8 mouse cellular contexts compared by ENCODE assay signal in genomic region chr10:128625287-128625894, GRCm38 (mm10). TPM values are rescaled to one million over a fixed set of nuclear protein-coding genes. Genes with fewer than 3 reads are reported as not detected.
DNase-seq lines count a peak whose midpoint lies in the region; ATAC-seq and TF ChIP-seq lines count a peak whose summit lies in the region.

No protein-coding gene starts in this region.

- ATAC-seq in heart, embryonic 11.5 days (replicated peaks; ENCODE audit: insufficient number of reproducible peaks, low FRiP score, low TSS enrichment), result no peak
- ATAC-seq in G1E (ENCODE audit: extremely low read depth, insufficient number of reproducible peaks, low FRiP score, poor library complexity, severe bottlenecking), result peak; percentile 62
- ATAC-seq in forebrain, embryonic 14.5 days, result no peak
- peak; percentile 14; the same call in 1 of the 2 replicates for ATAC-seq in liver, postnatal 0 days

- peak overlapping the region; percentile 91 for H3K9ac ChIP-seq in heart, embryonic 11.5 days (ENCODE audit: low read depth, low read length)
- H3K9ac ChIP-seq in forebrain, embryonic 14.5 days (ENCODE audit: low read length), result peak overlapping the region; percentile 91
- H3K9ac ChIP-seq in liver, postnatal 0 days (replicated peaks), result peak overlapping the region; percentile 82

- no peak for DNase-seq in heart, adult 18-20 months
- peak; percentile 75 for DNase-seq in G1E (ENCODE audit: low spot score)
- DNase-seq in forebrain, embryonic 14.5 days (ENCODE audit: low spot score), result no peak
- DNase-seq in liver, postnatal 0 days, result no peak
- DNase-seq in spleen, postnatal 10 days (ENCODE audit: low spot score in 2 of 2), result no peak
- no peak for DNase-seq in adrenal gland, postnatal 14 days
- DNase-seq in layer of hippocampus, postnatal 14 days (ENCODE audit: low spot score in 2 of 2), result no peak

- no peaks in the 10 kb centered on the region for H3K27me3 ChIP-seq in heart, embryonic 11.5 days (ENCODE audit: control insufficient read depth, insufficient read depth, low read length)
- no peaks in the 10 kb centered on the region for H3K27me3 ChIP-seq in G1E (ENCODE audit: insufficient read depth, low read length)
- H3K27me3 ChIP-seq in forebrain, embryonic 14.5 days (replicated peaks; ENCODE audit: control insufficient read depth, insufficient read depth, low read length), result no peaks in the 10 kb centered on the region
- H3K27me3 ChIP-seq in liver, postnatal 0 days (ENCODE audit: insufficient read depth, low read length), result no peaks in the 10 kb centered on the region

- peak overlapping the region; percentile 71 for H3K4me3 ChIP-seq in heart, embryonic 11.5 days (ENCODE audit: low read depth, low read length)
- peak overlapping the region; percentile 79 for H3K4me3 ChIP-seq in G1E (ENCODE audit: low read depth, low read length)
- H3K4me3 ChIP-seq in forebrain, embryonic 14.5 days (ENCODE audit: low read depth, low read length), result peak overlapping the region; percentile 78
- peak overlapping the region; percentile 81 for H3K4me3 ChIP-seq in liver, postnatal 0 days (ENCODE audit: low read depth, low read length)

- H3K4me2 ChIP-seq in heart, embryonic 11.5 days, result peak overlapping the region; percentile 98
- H3K4me2 ChIP-seq in forebrain, embryonic 14.5 days (ENCODE audit: low read length), result peak overlapping the region; percentile 84
- H3K4me2 ChIP-seq in liver, postnatal 0 days (ENCODE audit: low read depth, low read length), result peak overlapping the region; percentile 88

- WGBS in heart, embryonic 11.5 days (ENCODE audit: insufficient replicate concordance), result 35% methylated on average over 7 of the region's 7 CpGs
- WGBS in forebrain, embryonic 14.5 days, result 52% methylated on average over 7 of the region's 7 CpGs
- WGBS in liver, postnatal 0 days (ENCODE audit: insufficient replicate concordance), result 19% methylated on average over 7 of the region's 7 CpGs

- no peak for TF ChIP-seq EP300 in liver, postnatal 0 days (IDR thresholded peaks at IDR 0.05; ENCODE audit: low read depth)

- peak overlapping the region; percentile 74; the same call in 1 of the 2 replicates for H3K27ac ChIP-seq in heart, embryonic 11.5 days (ENCODE audit: low read depth, low read length)
- H3K27ac ChIP-seq in forebrain, embryonic 14.5 days (ENCODE audit: low read depth, low read length), result no peak overlapping the region
- peak overlapping the region; percentile 66; the same call in 1 of the 2 replicates for H3K27ac ChIP-seq in liver, postnatal 0 days (ENCODE audit: low read depth)

- H3K36me3 ChIP-seq in heart, embryonic 11.5 days (ENCODE audit: control insufficient read depth, insufficient read depth, low read length), result peaks cover 16% of the 10 kb centered on the region
- peaks cover 33% of the 10 kb centered on the region for H3K36me3 ChIP-seq in G1E (replicated peaks)
- H3K36me3 ChIP-seq in forebrain, embryonic 14.5 days (ENCODE audit: control insufficient read depth, insufficient read depth, low read length), result peaks cover 27% of the 10 kb centered on the region
- H3K36me3 ChIP-seq in liver, postnatal 0 days (replicated peaks; ENCODE audit: insufficient read depth, low read length), result peaks cover 12% of the 10 kb centered on the region

- TF ChIP-seq CTCF in G1E (IDR thresholded peaks at IDR 0.05; ENCODE audit: low read depth, low read length), result no peak
- no peak for TF ChIP-seq CTCF in liver, postnatal 0 days (IDR thresholded peaks at IDR 0.05; ENCODE audit: low read depth)

- H3K4me1 ChIP-seq in heart, embryonic 11.5 days (ENCODE audit: control insufficient read depth, insufficient read depth, low read length), result peaks cover 5% of the 10 kb centered on the region
- peaks cover 32% of the 10 kb centered on the region for H3K4me1 ChIP-seq in G1E (ENCODE audit: insufficient read depth, low read depth, low read length)
- peaks cover 8% of the 10 kb centered on the region for H3K4me1 ChIP-seq in forebrain, embryonic 14.5 days (ENCODE audit: control insufficient read depth, insufficient read depth, low read length)
- H3K4me1 ChIP-seq in liver, postnatal 0 days (ENCODE audit: insufficient read depth), result peaks cover 16% of the 10 kb centered on the region

- H3K9me3 ChIP-seq in heart, embryonic 11.5 days (replicated peaks; ENCODE audit: control insufficient read depth, low read length), result no peaks in the 10 kb centered on the region
- H3K9me3 ChIP-seq in G1E (replicated peaks), result no peaks in the 10 kb centered on the region
- no peaks in the 10 kb centered on the region for H3K9me3 ChIP-seq in forebrain, embryonic 14.5 days (replicated peaks; ENCODE audit: control insufficient read depth, low read length)
- no peaks in the 10 kb centered on the region for H3K9me3 ChIP-seq in liver, postnatal 0 days (ENCODE audit: low read length)

RNA-seq across cellular contexts. Expression of gene Rps26, which starts 1.2 kb away (rescaled TPM):
- polyA plus RNA-seq in heart, embryonic 11.5 days (2014; fragmentation: Nextera tagmentation; extraction: Ambion mirVana), result 551 and 604 TPM in 2 replicates
- 100 to 1,000 TPM; 257 to 282 TPM for total RNA-seq in heart, adult 18-20 months (2021)
- 4,124 and 4,641 TPM in 2 replicates for total RNA-seq in G1E (2014; fragmentation: Nextera tagmentation)
- total RNA-seq in G1E (2017), result 1,044 and 1,182 TPM in 2 replicates
- 4,182 and 5,947 TPM in 2 replicates for polyA plus RNA-seq in G1E (2012)
- polyA plus RNA-seq in forebrain, embryonic 14.5 days (2014; fragmentation: Nextera tagmentation; extraction: Ambion mirVana), result 522 and 721 TPM in 2 replicates
- polyA plus RNA-seq in liver, postnatal 0 days (2015; fragmentation: Nextera tagmentation; extraction: Ambion mirVana), result 469 and 517 TPM in 2 replicates
- 748 and 849 TPM in 2 replicates for total RNA-seq in adrenal gland, postnatal 14 days (2021)
- 100 to 1,000 TPM; 329 to 373 TPM for total RNA-seq in layer of hippocampus, postnatal 14 days (2021)

RNA-seq across cellular contexts. Expression of gene Ikzf4, which starts 20.4 kb away (rescaled TPM):
- polyA plus RNA-seq in heart, embryonic 11.5 days (2014; fragmentation: Nextera tagmentation; extraction: Ambion mirVana), result 1.9 and 2.3 TPM in 2 replicates
- 1 to 10 TPM; 1.7 to 1.8 TPM for total RNA-seq in heart, adult 18-20 months (2021)
- total RNA-seq in G1E (2014; fragmentation: Nextera tagmentation), result 11.4 and 11.7 TPM in 2 replicates
- 1.7 and 2.8 TPM in 2 replicates for total RNA-seq in G1E (2017)
- polyA plus RNA-seq in G1E (2012), result 6.7 and 7.0 TPM in 2 replicates
- 6.5 and 9.2 TPM in 2 replicates for polyA plus RNA-seq in forebrain, embryonic 14.5 days (2014; fragmentation: Nextera tagmentation; extraction: Ambion mirVana)
- 0.18 and 0.40 TPM in 2 replicates for polyA plus RNA-seq in liver, postnatal 0 days (2015; fragmentation: Nextera tagmentation; extraction: Ambion mirVana)
- 0.74 and 2.0 TPM in 2 replicates for total RNA-seq in adrenal gland, postnatal 14 days (2021)
- total RNA-seq in layer of hippocampus, postnatal 14 days (2021), result 10 to 100 TPM; 12.9 to 13.7 TPM

RNA-seq across cellular contexts. Expression of gene Erbb3, which starts 35.9 kb away (rescaled TPM):
- polyA plus RNA-seq in heart, embryonic 11.5 days (2014; fragmentation: Nextera tagmentation; extraction: Ambion mirVana), result 5.8 and 9.1 TPM in 2 replicates
- 1 to 10 TPM; 6.4 to 8.6 TPM for total RNA-seq in heart, adult 18-20 months (2021)
- total RNA-seq in G1E (2014; fragmentation: Nextera tagmentation) (2.0 and 2.2 TPM in 2 replicates), G1E (2017) (0.35 and 0.49 TPM in 2 replicates)
- polyA plus RNA-seq in G1E (2012), result 0.15 and 0.17 TPM in 2 replicates
- polyA plus RNA-seq in forebrain, embryonic 14.5 days (2014; fragmentation: Nextera tagmentation; extraction: Ambion mirVana), result 0.17 and 0.40 TPM in 2 replicates
- 7.3 and 7.8 TPM in 2 replicates for polyA plus RNA-seq in liver, postnatal 0 days (2015; fragmentation: Nextera tagmentation; extraction: Ambion mirVana)
- total RNA-seq in adrenal gland, postnatal 14 days (2021), result 4.4 and 9.1 TPM in 2 replicates
- 1 to 10 TPM; 5.6 to 6.5 TPM for total RNA-seq in layer of hippocampus, postnatal 14 days (2021)

RNA-seq across cellular contexts. Expression of gene Suox, which starts 48.5 kb away (rescaled TPM):
- polyA plus RNA-seq in heart, embryonic 11.5 days (2014; fragmentation: Nextera tagmentation; extraction: Ambion mirVana), result 11.1 and 12.4 TPM in 2 replicates
- 10 to 100 TPM; 22.3 to 28.2 TPM for total RNA-seq in heart, adult 18-20 months (2021)
- total RNA-seq in G1E (2014; fragmentation: Nextera tagmentation) (4.6 and 8.7 TPM in 2 replicates), G1E (2017) (8.1 and 8.4 TPM in 2 replicates)
- 0.96 and 1.7 TPM in 2 replicates for polyA plus RNA-seq in G1E (2012)
- polyA plus RNA-seq in forebrain, embryonic 14.5 days (2014; fragmentation: Nextera tagmentation; extraction: Ambion mirVana), result 9.1 and 9.8 TPM in 2 replicates
- 27.7 and 27.9 TPM in 2 replicates for polyA plus RNA-seq in liver, postnatal 0 days (2015; fragmentation: Nextera tagmentation; extraction: Ambion mirVana)
- 22.1 and 30.0 TPM in 2 replicates for total RNA-seq in adrenal gland, postnatal 14 days (2021)
- total RNA-seq in layer of hippocampus, postnatal 14 days (2021), result 10 to 100 TPM; 12.2 to 12.6 TPM

RNA-seq across cellular contexts. Expression of gene Pa2g4, which starts 59.6 kb away (rescaled TPM):
- 162 and 163 TPM in 2 replicates for polyA plus RNA-seq in heart, embryonic 11.5 days (2014; fragmentation: Nextera tagmentation; extraction: Ambion mirVana)
- total RNA-seq in heart, adult 18-20 months (2021), result 10 to 100 TPM; 43.1 to 46.0 TPM
- total RNA-seq in G1E (2014; fragmentation: Nextera tagmentation), result 692 and 813 TPM in 2 replicates
- 212 and 245 TPM in 2 replicates for total RNA-seq in G1E (2017)
- 659 and 767 TPM in 2 replicates for polyA plus RNA-seq in G1E (2012)
- polyA plus RNA-seq in forebrain, embryonic 14.5 days (2014; fragmentation: Nextera tagmentation; extraction: Ambion mirVana), result 177 and 187 TPM in 2 replicates
- 81.9 and 85.1 TPM in 2 replicates for polyA plus RNA-seq in liver, postnatal 0 days (2015; fragmentation: Nextera tagmentation; extraction: Ambion mirVana)
- 93.5 and 107 TPM in 2 replicates for total RNA-seq in adrenal gland, postnatal 14 days (2021)
- 10 to 100 TPM; 72.9 to 74.1 TPM for total RNA-seq in layer of hippocampus, postnatal 14 days (2021)

Comparison
In these comparisons a context has a peak if more than half of its experiments do, and no peak if none do; other contexts are left out.
1. ATAC-seq: peak in G1E (single experiment) and liver, postnatal 0 days (single experiment); none in heart, embryonic 11.5 days (single experiment) and forebrain, embryonic 14.5 days (single experiment).
2. Peak in every context shown above with its lines, with median percentiles within 50 percentile points of each other: H3K4me2 ChIP-seq, H3K4me3 ChIP-seq and H3K9ac ChIP-seq.